8 mouse cellular contexts compared by ENCODE assay signal in the genomic region with DNA sequence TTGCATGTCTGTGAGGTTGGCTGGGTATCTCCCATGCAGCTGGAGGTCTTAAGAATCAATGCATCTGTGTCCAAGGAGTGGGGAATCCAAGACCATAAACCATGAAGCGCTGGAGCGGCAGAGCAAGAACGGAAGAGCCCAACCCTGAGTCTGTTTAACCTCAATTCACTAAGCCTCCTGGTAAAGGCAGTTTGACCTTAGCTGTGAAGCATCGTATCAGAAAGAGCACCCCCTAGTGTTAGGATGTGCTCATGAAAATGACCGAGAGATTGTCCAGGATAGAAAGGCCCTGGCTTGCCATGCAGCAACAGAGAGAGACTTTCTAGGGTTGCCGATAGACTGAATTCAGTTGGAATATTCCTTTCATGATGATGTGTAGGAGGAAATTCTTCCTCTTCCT.
DNase-seq lines count a peak whose midpoint lies in the region; ATAC-seq and TF ChIP-seq lines count a peak whose summit lies in the region.

No protein-coding gene starts in this region.

- H3K27ac ChIP-seq in gastrocnemius, adult 2 months: peak overlapping the region; percentile 62; the same call in 1 of the 2 replicates
- H3K27ac ChIP-seq in embryonic facial prominence, embryonic 14.5 days (replicated peaks; ENCODE audit: low read depth, low read length): no peak overlapping the region

- H3K9ac ChIP-seq in embryonic facial prominence, embryonic 14.5 days (ENCODE audit: low read depth, low read length): no peak overlapping the region

- WGBS in embryonic facial prominence, embryonic 14.5 days: 40% methylated on average over 6 of the region's 6 CpGs

- intact Hi-C loops in gastrocnemius, adult 2 months (cut with DNase I): no loop called here

- DNase-seq in gastrocnemius, adult 2 months: no peak
- no peak for DNase-seq in gastrocnemius, postnatal 4 days (ENCODE audit: low spot score in 2 of 2)
- DNase-seq in 3T3-L1 (ENCODE audit: low read depth, low spot score) (peak; percentile 67), Patski (ENCODE audit: low read depth, low spot score) (no peak)
- DNase-seq in embryonic facial prominence, embryonic 14.5 days (ENCODE audit: low spot score): peak; percentile 77
- peak; percentile 14 to 48 for DNase-seq in kidney, postnatal 4 days
- no peak for DNase-seq in ovary, postnatal 10 days (ENCODE audit: low spot score)

- peak; percentile 80 for TF ChIP-seq CTCF in gastrocnemius, adult 2 months (IDR thresholded peaks at IDR 0.05)
- TF ChIP-seq CTCF in Patski (IDR thresholded peaks at IDR 0.05): peak; percentile 75

- POLR2A ChIA-PET in Patski (lab: Charles Lee): no interaction called here

- no peak for ATAC-seq in Patski
- ATAC-seq in embryonic facial prominence, embryonic 14.5 days (ENCODE audit: low read depth): no peak
- peak; percentile 78; the same call in 1 of the 2 replicates for ATAC-seq in monocyte, adult 5-6 weeks (replicated peaks; ENCODE audit: insufficient number of reproducible peaks, low FRiP score, low TSS enrichment, poor library complexity, severe bottlenecking)

- H3K4me2 ChIP-seq in embryonic facial prominence, embryonic 14.5 days (ENCODE audit: low read depth, low read length): no peak overlapping the region

- no peaks in the 10 kb centered on the region for H3K27me3 ChIP-seq in Patski
- no peaks in the 10 kb centered on the region for H3K27me3 ChIP-seq in embryonic facial prominence, embryonic 14.5 days (replicated peaks; ENCODE audit: control insufficient read depth, insufficient read depth, low read length)

- H3K4me1 ChIP-seq in embryonic facial prominence, embryonic 14.5 days (ENCODE audit: control insufficient read depth, insufficient read depth, low read length): peaks cover 16% of the 10 kb centered on the region

- no peaks in the 10 kb centered on the region for H3K36me3 ChIP-seq in embryonic facial prominence, embryonic 14.5 days (ENCODE audit: control insufficient read depth, insufficient read depth, low read length)

- in situ Hi-C loops in Patski (cut with MboI; ENCODE audit: low pct_unique_long_range_greater_than_20kb): no loop called here

- 0 out of 2 replicates have a peak, but pooled peaks cover 4% of the 10 kb centered on the region for H3K9me3 ChIP-seq in embryonic facial prominence, embryonic 14.5 days (ENCODE audit: control insufficient read depth, low read length)

- H3K4me3 ChIP-seq in gastrocnemius, adult 2 months: no peak overlapping the region
- no peak overlapping the region for H3K4me3 ChIP-seq in embryonic facial prominence, embryonic 14.5 days (ENCODE audit: low read depth, low read length)

- CTCF ChIA-PET in Patski (lab: Charles Lee): interaction anchor here (0.8 to 2.8 kb wide), 8 partner anchors 10 to 417 kb away, joined by 3 to 8 read pairs (median 3); no protein-coding TSS in a partner anchor

Comparison
In these comparisons a context has a peak if more than half of its experiments do, and no peak if none do; other contexts are left out.
1. DNase-seq: peak in 3T3-L1 (single experiment), embryonic facial prominence, embryonic 14.5 days (single experiment) and kidney, postnatal 4 days (2 of 2); none in gastrocnemius, adult 2 months (single experiment), gastrocnemius, postnatal 4 days (0 of 2), Patski (single experiment) and ovary, postnatal 10 days (single experiment).